Mouse (Mus musculus): Measurements from ENCODE around the gene Lonp2. TPM values are rescaled to one million over a fixed set of nuclear protein-coding genes. Genes with fewer than 3 reads are reported as not detected.
A peak's percentile ranks its signal among the peaks of the same experiment; 100 is the strongest.

Lonp2 gene
- total RNA-seq, 2 experiments from 2014 or later: 59.3 to 68.4 TPM

DNA sequence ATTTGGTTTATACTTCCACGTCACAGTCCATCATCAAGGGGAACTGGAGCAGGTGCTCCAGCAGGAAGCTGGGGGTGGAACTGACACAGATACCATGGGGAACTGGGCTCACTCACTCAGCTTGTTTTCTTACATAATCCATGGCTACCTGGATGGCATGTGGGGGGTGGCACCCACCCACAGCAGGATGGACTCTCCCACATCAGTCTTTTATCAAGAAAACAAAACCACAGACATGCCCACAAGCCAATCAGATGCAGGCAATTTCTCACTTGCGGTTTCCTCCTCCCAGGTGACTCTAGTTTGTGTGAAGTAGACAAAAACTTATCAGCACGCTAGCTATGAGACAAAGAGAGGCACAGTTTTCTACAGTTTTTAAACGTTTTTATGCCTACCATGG is 84.0 kb downstream of the Lonp2 start:
- DNase-seq (ENCODE audit: low spot score in 2 of 2): no peak

DNA sequence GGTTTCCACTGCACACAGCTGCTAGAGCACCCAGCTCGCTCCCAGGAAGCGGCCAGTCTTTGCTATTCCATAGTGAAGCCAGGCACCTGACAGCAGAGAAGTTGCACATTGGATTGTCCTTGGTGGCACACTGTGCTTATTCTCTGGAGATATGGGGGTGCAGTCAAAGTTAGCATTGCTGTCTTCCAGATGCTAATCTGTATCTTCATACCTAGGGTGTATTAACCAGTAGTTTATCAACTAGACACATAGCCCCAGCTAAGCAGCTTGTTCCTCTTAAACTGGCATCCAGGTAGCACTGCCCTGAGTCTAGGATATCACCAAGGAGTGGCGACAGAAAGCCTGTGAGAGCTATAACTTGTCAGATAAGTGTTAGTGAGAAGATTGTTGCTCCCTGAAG is 88.8 kb downstream of the Lonp2 start:
- DNase-seq (ENCODE audit: low spot score in 2 of 2): no peak

DNA sequence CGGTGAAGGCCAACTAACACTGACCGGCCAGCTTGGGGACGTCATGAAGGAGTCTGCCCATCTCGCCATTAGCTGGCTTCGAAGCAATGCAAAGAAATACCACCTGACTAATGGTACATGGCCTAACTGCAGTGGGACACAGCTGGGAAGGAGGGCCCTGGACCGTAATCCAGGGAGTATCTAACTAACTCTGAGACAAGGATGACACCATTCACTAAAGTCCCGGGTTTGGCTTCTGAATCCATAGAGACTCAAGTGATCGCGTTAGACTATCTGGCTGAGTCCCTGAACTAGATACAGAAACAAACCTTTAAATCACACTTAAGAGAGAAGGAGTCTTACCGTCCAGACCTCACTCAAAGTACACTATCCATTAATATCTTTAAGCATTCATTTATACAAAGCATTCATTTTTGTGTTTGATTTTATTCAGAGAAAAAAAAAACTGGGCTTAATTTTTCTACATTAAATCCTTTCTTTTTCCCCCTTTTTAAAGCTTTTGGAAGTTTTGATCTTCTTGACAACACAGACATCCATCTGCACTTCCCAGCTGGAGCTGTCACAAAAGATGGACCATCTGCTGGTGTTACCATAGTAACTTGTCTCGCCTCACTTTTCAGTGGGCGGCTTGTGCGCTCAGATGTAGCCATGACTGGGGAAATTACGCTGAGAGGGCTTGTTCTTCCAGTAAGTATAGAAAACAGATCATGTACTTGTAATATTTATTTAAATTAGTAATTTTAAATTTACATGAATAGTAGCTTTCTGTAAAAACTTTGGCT is 89.8 kb downstream of the Lonp2 start:
- DNase-seq (ENCODE audit: low spot score in 2 of 2): peak; percentile 66 to 94

DNA sequence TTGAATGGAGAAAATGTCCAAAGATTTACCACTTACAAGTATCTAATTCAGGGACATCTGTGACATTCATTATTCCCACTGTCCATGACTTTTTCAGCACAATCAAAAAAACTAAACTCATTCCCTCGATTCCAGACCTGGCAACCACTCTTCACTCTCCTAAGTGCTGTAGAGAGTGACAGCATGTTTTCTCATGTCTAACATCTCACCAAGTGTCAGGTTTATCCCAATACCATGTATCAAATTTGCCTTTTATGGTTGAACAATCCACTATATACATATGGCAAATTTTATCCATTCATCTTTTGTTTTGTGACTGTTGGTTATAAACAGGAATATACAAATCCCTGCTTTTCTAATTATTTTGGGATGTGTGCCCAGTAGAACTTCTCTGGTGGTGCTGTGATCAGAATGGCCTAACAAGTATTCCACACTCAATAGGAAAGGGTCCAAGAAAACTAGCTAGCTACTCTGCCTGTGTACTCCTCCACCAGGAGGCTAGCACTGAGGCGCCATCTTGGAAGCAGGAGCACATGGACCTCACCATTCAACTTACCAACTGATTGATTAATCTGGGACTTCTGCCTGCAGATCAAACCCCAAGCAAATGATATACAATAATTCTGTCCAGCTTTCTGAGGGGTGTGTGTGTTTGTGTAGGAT is 94.6 kb downstream of the Lonp2 start:
- DNase-seq (ENCODE audit: low spot score in 2 of 2): no peak

DNA sequence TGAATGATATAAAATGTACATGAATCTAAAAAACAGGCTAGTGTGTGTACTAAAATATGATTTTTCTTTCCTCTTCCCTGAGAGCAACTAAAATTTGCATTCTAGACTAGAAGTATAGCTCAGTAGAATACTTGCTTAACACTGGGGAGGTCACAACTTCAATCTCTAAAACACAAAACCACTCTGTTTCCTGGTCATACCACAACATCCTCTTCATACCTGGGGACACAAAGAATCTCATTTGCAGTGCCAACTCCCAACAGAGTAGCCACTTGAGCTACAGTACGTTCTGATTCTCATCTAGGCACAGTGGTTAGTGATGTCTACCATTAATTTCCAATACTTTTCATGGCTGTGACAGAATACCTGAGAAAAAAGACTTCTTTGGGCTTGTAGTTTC is 95.5 kb downstream of the Lonp2 start:
- no peak for DNase-seq (ENCODE audit: low spot score in 2 of 2)

DNA sequence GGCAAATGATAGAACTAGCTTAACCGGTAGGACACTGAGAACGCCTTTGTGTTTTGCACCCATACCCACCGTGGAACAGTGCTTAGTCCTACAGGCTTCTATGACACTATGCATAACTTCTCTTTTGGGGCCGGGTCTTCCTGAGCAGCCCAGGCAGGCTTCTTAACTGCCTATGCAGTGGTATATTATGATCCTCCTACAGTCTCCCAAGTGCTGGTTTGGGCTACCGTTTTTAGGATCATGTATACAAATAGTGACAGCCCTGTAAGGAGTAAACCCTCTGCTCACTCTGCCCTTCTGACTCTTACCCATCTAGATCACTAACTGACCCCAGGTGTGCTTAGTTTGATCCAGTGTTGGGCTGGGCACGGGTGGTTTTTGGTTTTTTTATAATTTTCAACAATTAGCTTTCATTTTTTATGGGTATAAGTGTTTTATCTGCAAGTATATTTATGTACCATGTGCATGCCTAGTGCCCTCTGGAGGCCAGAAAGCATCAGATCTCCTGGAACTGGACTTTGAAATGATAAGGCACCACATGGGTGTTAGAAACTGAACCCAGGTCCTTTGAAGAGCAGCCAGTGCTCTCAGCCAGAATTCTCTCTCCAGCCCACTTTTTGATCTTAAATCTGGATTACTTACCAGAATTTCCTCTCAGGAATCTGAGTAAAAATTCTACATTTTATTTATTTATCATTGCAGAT is 97.1 kb downstream of the Lonp2 start:
- DNase-seq (ENCODE audit: low spot score in 2 of 2): no peak

DNA sequence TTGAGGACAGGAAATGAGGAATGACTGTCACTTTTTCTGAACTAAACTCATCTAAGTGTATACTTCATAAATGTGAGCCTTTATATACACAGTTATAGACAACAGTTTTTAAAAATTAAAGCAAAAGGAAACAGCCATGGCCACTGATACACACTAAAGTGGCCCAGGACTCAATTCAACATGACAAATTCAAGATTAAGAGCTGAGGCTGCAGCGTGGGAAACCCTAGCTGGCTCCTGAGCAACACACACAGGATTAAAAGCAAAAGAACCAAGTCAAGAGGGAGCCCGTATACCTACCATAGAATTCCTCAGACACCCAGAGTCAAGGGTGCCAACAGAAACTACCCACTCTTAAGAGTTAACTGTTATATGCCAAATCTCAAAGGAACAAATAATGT is 97.6 kb downstream of the Lonp2 start:
- DNase-seq (ENCODE audit: low spot score in 2 of 2): no peak

DNA sequence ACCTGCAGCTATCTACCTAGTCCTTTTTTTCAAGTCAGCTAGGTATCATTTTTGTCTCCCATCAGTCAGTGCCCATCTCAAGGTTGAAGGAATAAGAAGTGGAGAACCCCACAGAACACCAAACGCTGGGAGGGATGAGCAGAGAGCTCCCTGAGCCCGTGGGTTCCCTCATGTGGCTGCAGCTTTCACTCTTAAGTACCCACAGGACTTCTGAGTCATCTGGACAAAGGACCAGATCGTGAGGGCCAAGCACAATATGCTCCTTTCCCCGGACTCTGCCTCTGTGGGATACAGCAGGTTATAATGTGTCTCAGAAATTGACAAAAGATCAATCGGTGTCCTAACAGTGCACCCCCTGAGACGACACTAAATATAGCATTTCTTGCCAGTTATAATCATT is 103.1 kb downstream of the Lonp2 start:
- no peak for DNase-seq (ENCODE audit: low spot score in 2 of 2)

DNA sequence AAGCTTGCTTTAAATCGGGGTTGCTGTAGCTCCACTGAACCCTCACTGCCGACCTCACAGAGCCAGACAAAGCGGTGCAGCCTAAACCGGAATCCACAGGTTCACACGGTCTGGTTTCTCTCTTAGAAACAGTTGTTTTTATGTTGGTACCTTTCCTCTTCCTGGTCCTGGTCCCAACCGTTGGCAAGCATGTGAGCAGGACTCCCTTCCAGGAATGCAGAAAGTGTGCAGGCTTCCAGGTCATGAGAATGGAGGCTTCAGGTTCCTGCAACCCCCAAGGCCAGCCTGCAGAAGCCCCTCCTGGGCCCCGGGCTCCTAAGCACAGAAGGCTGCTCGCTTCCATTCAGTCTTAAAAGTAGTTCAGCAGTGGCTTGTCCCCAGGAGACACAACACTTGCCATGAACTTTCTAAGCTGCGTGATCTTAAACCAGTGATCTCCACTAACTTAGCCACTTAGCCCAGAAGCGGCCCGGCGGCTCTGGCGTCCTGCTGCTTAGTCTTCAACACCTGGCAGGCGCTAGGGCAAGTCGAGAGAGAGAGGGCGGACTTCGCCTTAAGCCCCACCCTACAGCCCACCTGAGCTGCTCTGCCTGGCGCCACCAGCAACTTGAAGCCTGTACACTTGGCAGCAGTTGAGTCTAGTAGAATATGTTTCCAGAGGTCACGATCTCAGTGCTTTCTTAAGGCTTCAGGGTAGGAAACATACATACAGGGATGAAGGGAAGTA is 104.5 kb downstream of the Lonp2 start:
- no peak for DNase-seq (ENCODE audit: low spot score in 2 of 2)

DNA sequence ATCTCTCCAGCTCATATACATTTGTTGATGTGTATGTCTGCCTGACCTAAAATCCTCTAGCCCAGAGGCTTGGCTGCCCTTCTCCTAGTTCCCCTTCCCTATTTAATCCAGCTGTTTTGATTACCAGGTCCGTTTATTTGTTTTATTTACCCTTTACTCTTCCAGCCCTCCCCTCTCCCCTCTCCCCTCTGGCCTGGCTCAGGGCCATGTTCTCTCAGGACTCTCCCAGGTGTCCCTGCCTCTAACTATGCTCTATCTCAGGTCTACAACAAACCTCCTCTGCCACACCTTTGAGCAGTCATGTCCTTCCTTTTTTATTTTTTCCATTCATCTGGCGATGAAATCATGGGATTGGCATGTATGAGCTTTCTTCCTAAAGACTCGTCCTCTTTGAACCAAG is 106.5 kb downstream of the Lonp2 start:
- DNase-seq (ENCODE audit: low spot score in 2 of 2): no peak

DNA sequence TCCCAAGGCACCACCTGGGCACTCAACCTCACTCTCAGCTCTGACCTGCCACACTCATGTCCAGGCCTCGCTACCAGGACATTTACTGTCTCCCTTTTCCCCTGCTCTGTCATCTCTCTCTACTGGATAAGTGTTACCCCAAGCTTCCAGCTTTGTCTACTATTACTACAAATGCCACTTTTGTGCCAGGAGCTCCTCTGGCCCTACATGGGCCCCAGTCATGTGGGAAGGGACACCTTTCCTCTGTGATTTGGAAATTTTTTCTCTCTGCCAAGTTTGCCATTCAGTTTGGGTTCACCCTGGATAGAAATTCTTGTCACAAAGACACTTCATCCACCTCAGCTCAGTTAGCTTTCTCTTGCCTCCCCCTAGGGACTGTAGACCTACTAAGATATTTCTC is 107.0 kb downstream of the Lonp2 start:
- no peak for DNase-seq (ENCODE audit: low spot score in 2 of 2)

DNA sequence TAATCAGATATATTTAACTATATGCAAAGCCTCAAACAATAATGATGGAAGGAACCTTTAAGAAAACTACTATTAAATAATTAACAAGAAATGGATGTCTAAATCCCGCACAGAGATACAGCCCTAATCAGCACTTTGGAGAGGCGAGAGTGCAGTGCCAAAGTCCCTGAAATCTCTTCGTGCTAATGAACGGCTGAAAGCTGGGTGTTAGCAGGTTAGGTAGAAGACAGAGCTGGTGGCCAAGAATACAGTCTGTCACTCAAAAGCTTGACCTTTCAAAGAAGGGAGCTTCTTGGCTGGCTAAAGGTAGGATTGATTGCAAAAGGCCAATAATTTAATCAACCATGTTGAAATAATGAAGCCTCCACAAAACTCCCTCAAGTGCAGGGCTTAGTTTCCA is 110.3 kb downstream of the Lonp2 start:
- DNase-seq (ENCODE audit: low spot score in 2 of 2): no peak

DNA sequence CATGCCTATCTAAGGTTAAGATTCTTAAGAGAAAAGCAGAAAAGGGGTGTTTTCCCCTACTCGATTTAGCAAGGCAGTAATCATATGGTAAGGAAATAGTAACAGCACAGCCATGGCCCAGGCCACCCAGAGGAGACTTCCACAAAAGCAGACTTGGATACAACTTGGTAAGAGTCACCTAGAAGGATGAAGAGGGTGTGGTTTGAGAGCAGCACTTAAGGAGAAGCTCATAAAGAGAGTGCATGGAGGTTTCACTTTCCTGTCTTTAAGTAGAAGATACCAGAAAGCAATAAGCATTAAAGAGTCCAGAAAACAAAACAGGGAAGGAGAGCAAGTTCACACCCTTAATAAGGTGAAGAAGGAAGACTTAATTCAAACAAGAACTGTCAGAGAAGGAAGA is 111.1 kb downstream of the Lonp2 start:
- DNase-seq (ENCODE audit: low spot score in 2 of 2): no peak

DNA sequence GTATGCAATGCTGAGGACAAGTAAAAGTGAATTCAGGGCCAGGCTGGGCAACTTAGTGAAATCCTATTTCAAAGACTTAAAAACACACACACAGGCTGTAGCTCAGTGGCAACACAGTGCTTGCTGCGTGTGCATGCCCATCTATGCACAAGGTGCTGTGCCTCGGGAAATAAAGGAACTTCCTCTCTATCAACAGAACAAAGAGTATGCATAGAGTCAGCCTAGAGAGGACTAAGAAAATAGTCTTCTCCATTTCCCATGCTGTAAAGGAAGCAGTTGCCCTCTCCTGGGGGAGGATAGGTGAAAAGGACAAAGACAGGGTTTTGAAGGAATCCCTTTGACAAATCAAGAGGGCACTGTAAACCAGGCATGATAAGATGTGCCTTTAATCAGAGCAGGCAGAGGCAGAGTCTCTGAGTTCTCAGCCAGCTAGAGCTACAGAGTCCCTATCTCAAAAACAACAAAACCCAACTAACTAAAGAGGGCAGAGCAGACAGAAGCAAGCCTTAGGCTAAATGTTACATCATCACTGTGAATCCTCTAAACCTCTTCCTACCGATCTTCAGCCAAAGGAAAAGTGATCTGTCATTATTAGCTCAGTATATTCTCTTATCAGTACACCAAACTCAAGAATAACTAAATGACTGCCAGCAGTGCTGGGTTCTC is 111.7 kb downstream of the Lonp2 start:
- DNase-seq (ENCODE audit: low spot score in 2 of 2): no peak

DNA sequence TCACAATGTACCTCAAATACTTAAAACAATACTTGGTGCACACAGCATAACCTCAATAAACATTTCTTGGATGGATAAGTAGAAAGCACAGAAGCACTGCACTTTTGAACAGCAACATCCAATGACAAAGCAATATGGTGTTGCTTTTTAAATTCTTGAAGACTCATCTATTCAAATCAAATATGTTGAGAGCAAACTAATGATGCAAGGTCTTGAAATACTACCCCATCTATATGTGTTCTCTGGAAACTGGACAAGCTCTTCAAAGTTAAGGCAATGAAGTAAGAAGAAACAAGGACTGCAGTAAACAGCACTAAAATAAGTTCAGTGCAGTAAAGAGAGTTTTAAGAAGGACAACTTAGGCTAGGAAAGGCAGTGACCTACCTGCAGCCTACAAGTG is 117.1 kb downstream of the Lonp2 start:
- DNase-seq (ENCODE audit: low spot score in 2 of 2): no peak

DNA sequence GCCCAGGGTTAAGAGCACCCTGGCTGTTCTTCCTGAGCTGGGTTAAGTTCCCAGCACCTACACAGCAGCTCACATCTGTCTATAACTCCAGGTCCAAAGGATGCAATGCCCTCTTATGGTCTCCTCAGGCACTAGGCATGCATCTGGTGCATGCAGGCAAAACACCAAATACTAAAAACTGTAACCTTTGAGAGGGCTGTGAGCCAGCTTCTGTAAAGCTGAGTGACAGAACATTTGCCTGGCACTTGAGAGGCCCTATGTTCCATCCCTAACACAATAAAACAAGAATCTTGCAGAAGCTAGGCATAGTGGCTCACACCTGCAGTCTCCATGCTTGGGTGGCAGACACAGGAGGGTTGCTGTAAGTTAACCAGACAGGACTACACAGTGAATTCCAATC is 117.8 kb downstream of the Lonp2 start:
- no peak for DNase-seq (ENCODE audit: low spot score in 2 of 2)

DNA sequence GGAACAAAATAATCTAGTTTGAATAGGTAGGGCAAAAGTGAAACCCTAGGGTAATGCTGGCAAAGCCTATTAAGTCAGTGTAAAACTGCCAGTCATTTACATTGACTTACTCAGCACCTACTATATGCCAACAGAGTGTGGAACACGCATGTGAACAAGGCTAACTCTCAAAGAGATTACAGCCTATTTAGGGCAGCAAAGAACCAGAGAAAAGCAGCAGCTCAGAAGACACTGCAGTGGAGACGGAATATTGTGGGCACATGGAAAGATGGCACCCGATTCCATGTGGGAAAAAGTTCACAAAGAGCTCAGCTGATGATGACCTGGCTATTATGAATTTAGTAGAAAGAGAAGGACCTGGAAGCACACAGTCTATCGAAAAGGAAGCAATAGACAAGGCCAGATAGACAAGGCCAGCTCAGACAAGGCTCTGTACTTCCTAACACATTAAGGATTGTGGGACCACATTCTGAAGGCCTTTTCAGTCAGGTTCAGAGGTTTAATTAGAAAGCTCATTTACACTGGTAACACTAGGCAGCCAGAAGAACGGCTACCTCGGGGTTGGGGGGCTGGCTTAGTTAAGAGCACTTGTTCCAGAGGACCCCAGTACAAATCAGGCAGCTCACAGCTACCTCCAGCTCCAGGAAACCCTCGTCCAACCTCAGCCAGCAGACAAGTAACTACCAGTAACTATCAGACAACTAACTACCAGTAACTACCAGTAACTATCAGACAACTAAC is 118.9 kb downstream of the Lonp2 start:
- no peak for DNase-seq (ENCODE audit: low spot score in 2 of 2)

DNA sequence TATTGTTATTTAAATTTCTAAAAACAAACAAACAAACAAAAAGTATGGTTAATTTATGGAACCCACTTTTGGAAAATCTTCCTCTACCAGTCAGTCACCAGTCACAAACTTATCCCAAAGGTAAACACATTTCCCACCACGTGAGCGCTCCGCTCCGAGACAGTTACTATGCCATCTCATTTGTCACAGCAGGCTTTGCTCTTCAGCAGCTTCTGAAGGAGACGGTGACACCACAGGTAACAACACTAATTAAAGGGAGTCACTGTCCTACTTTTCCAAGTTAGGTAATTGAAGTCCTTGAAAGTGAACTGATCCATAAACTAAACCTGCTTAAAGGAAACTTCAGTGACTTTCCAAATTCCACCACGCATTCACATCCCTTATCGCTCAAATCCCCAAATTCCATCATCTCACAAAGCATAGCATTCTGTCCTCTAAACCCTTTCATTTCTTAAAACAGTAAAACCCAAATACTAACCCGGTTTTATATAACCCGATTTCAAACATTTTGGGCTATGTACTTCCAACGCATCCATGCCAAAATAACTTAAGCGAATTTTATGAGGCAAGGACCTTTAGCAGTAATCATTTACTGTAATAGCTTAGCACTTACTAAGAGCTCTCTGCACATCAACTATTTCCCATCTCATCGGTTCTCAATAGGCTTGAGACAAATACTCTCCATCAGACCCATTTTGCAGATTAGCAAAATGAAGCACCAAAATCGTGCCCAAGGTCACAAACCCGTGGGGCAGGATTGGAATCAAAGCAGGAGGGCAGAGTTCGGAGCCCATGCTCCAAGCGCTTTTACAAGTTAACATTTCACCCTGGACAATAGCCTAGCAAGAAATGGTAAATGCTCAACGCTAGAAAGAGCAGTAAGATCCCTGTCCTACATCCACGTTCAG is 120.7 kb downstream of the Lonp2 start:
- no peak for DNase-seq (ENCODE audit: low spot score in 2 of 2)

DNA sequence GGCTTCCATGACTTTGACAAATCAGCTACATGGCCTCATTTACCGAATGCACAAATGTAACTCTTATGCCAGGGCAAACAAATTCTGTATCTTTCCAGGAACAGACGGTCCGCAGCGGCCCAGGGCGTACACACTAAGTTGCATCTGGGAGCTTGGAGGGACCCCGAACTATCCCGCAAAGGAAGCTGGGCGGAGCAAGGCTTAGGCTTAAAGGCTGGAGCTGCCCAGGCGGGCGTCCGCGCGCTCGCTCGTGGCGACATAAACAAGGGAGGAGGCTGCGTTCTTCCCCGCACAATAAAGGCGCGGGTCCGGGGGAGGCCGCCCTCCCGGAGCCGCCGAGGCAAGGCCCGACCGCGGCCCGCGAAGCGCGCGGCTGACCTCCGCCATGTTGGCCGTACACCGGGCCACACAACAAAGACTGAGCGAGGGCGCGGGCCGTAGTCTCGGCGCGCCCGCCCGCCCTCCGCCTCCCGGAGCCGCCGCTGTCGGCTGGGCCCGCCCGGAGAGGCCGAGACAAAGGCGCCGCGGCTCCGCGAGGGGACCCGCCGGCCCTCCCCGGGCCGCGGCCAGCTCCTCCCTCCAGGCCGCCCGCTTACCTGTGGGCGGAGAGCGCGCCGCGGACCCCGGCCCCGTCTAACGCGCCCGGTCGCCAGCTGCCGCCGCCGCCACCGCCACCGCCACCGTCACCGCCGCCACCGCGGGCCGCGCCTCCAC is 121.5 kb downstream of the Lonp2 start, which contains the start of the genes Gm10638 and Siah1a:
Gene Gm10638 (plus strand): TSS at position 479 of the 714 bp plus-strand sequence.
Gene Siah1a (minus strand): TSS at position 714 of the 714 bp plus-strand sequence.
- DNase-seq (ENCODE audit: low spot score in 2 of 2): peak; percentile 64 to 68
